Comparison of ENCODE assay signal across 8 mouse cellular contexts in genomic region chr9:64340351-64341253, GRCm38 (mm10). TPM values are rescaled to one million over a fixed set of nuclear protein-coding genes. Genes with fewer than 3 reads are reported as not detected.
DNase-seq lines count a peak whose midpoint lies in the region; ATAC-seq and TF ChIP-seq lines count a peak whose summit lies in the region.

No protein-coding gene starts in this region.

- no peaks in the 10 kb centered on the region for H3K27me3 ChIP-seq in heart, embryonic 12.5 days (replicated peaks)
- H3K27me3 ChIP-seq in kidney, embryonic 16.5 days (ENCODE audit: insufficient read depth, low read length), result no peaks in the 10 kb centered on the region

- H3K9me3 ChIP-seq in heart, embryonic 12.5 days (replicated peaks), result no peaks in the 10 kb centered on the region
- H3K9me3 ChIP-seq in kidney, embryonic 16.5 days (ENCODE audit: low read length), result no peaks in the 10 kb centered on the region

- H3K4me1 ChIP-seq in heart, embryonic 12.5 days (replicated peaks), result peaks cover 8% of the 10 kb centered on the region
- peaks cover 21% of the 10 kb centered on the region; the same call in 1 of the 2 replicates for H3K4me1 ChIP-seq in kidney, embryonic 16.5 days (ENCODE audit: insufficient read depth, low read length)

- WGBS in heart, embryonic 12.5 days, result under 1% methylated on average over 85 of the region's 85 CpGs
- WGBS in kidney, embryonic 16.5 days, result under 1% methylated on average over 83 of the region's 85 CpGs

- DNase-seq in CD4-positive helper T cell, adult 2 months (ENCODE audit: low read depth, low spot score), result peak; percentile 82
- peak; percentile 88 for DNase-seq in brain, embryonic 14.5 days (ENCODE audit: low read depth)
- DNase-seq in liver, result peak; percentile 83
- DNase-seq in monocyte, adult 2 months (ENCODE audit: low read depth in 1 of 2, low spot score in 2 of 2), result peak; percentile 29 to 44
- DNase-seq in spleen, postnatal 14 days (ENCODE audit: low spot score in 2 of 2), result peak; percentile 55 to 65

- peak; percentile 78 for TF ChIP-seq POLR2A in brain, embryonic 14.5 days (IDR thresholded peaks at IDR 0.05; ENCODE audit: borderline replicate concordance, extremely low read depth, insufficient read depth, insufficient read length, poor library complexity, severe bottlenecking)

- H3K36me3 ChIP-seq in heart, embryonic 12.5 days, result peaks cover 18% of the 10 kb centered on the region
- H3K36me3 ChIP-seq in kidney, embryonic 16.5 days (ENCODE audit: insufficient read depth, low read length), result peaks cover 12% of the 10 kb centered on the region; the same call in 1 of the 2 replicates

- peak overlapping the region; percentile 96 for H3K9ac ChIP-seq in heart, embryonic 12.5 days
- peak overlapping the region; percentile 99 for H3K9ac ChIP-seq in kidney, embryonic 16.5 days (replicated peaks; ENCODE audit: low read length)

- peak; percentile 85 for ATAC-seq in erythroblast, adult 5-6 weeks (replicated peaks; ENCODE audit: low FRiP score, poor library complexity, severe bottlenecking)
- ATAC-seq in heart, embryonic 12.5 days (ENCODE audit: insufficient number of reproducible peaks, low FRiP score), result peak; percentile 85
- ATAC-seq in kidney, embryonic 16.5 days (ENCODE audit: low FRiP score, low TSS enrichment), result peak; percentile 96

- peak overlapping the region; percentile 70 for H3K4me3 ChIP-seq in heart, embryonic 12.5 days
- peak overlapping the region; percentile 71 for H3K4me3 ChIP-seq in kidney, embryonic 16.5 days (ENCODE audit: low read length)

- peak overlapping the region; percentile 99 for H3K27ac ChIP-seq in heart, embryonic 12.5 days (ENCODE audit: poor library complexity, severe bottlenecking)
- H3K27ac ChIP-seq in kidney, embryonic 16.5 days (ENCODE audit: low read length), result peak overlapping the region; percentile 100

- TF ChIP-seq CTCF in brain, embryonic 14.5 days (IDR thresholded peaks at IDR 0.05; ENCODE audit: borderline replicate concordance, extremely low read depth, insufficient read depth, insufficient read length), result no peak

- peak overlapping the region; percentile 74 for H3K4me2 ChIP-seq in heart, embryonic 12.5 days
- peak overlapping the region; percentile 73 for H3K4me2 ChIP-seq in kidney, embryonic 16.5 days (replicated peaks; ENCODE audit: low read depth, low read length)

RNA-seq across cellular contexts. Expression of gene Dis3l, which starts 0.5 kb away (rescaled TPM):
- 17.9 and 20.4 TPM in 2 replicates for polyA plus RNA-seq in brain, embryonic 14.5 days (2012; rRNA removed)
- total RNA-seq in erythroblast, adult 5-6 weeks (2015; ENCODE audit: low replicate concordance), result 2.9 and 4.8 TPM in 2 replicates
- 4.9 and 10.8 TPM in 2 replicates for total RNA-seq in erythroblast, adult 5-6 weeks (2017; ENCODE audit: low replicate concordance)
- 21.2 and 24.3 TPM in 2 replicates for polyA plus RNA-seq in heart, embryonic 12.5 days (2016; fragmentation: Nextera tagmentation; extraction: Ambion mirVana)
- 23.9 and 25.9 TPM in 2 replicates for polyA plus RNA-seq in kidney, embryonic 16.5 days (2015; fragmentation: Nextera tagmentation; extraction: Ambion mirVana)

RNA-seq across cellular contexts. Expression of gene Megf11, which starts 44.8 kb away (rescaled TPM):
- 12.1 and 16.5 TPM in 2 replicates for polyA plus RNA-seq in brain, embryonic 14.5 days (2012; rRNA removed)
- total RNA-seq in erythroblast, adult 5-6 weeks (2015; ENCODE audit: low replicate concordance), result 0.21 TPM in 1 of 2 replicates, not detected in the other
- 0.28 TPM in 1 of 2 replicates, not detected in the other for total RNA-seq in erythroblast, adult 5-6 weeks (2017; ENCODE audit: low replicate concordance)
- polyA plus RNA-seq in heart, embryonic 12.5 days (2016; fragmentation: Nextera tagmentation; extraction: Ambion mirVana), result 0.37 and 0.65 TPM in 2 replicates
- polyA plus RNA-seq in kidney, embryonic 16.5 days (2015; fragmentation: Nextera tagmentation; extraction: Ambion mirVana), result 4.7 and 4.9 TPM in 2 replicates

RNA-seq across cellular contexts. Expression of gene Tipin, which starts 59.2 kb away (rescaled TPM):
- polyA plus RNA-seq in brain, embryonic 14.5 days (2012; rRNA removed), result 56.8 and 67.4 TPM in 2 replicates
- 49.3 and 88.6 TPM in 2 replicates for total RNA-seq in erythroblast, adult 5-6 weeks (2015; ENCODE audit: low replicate concordance)
- 63.4 and 92.1 TPM in 2 replicates for total RNA-seq in erythroblast, adult 5-6 weeks (2017; ENCODE audit: low replicate concordance)
- 130 and 133 TPM in 2 replicates for polyA plus RNA-seq in heart, embryonic 12.5 days (2016; fragmentation: Nextera tagmentation; extraction: Ambion mirVana)
- polyA plus RNA-seq in kidney, embryonic 16.5 days (2015; fragmentation: Nextera tagmentation; extraction: Ambion mirVana), result 201 and 208 TPM in 2 replicates

Comparison
In these comparisons a context has a peak if more than half of its experiments do, and no peak if none do; other contexts are left out.
1. Peak in every context shown above with its lines: DNase-seq, ATAC-seq, H3K4me3 ChIP-seq and H3K27ac ChIP-seq.
2. DNase-seq: peak in every context shown above with its lines; median percentile 88 in brain, embryonic 14.5 days; 83 in liver; 82 in CD4-positive helper T cell, adult 2 months; 60 in spleen, postnatal 14 days; 36 in monocyte, adult 2 months.